Mouse (Mus musculus) kidney, adult 2 months (tissue): ENCODE results near the gene Gas8.

Source experiments
- CTCF ChIP-seq: fragments of 200-500 bp; conservative IDR thresholded peaks from 2 replicates; pipeline ENCODE4 v1.5.1; 2011; ENCODE audit warnings: low read depth, mild to moderate bottlenecking, control low read depth, low read length, moderate library complexity, mixed read lengths; ENCODE audit not compliant: insufficient read depth, insufficient read length
- POLR2A ChIP-seq: fragments of 200-500 bp; IDR thresholded peaks from one replicate; pipeline ENCODE4 v1.6.1; 2011; ENCODE audit warnings: low read depth, low read length, control low read depth

- TF ChIP-seq CTCF (no peak), POLR2A (no peak)
These were observed 3.7 kb upstream of the Gas8 start, which contains the start of gene Dbndd1 for GRCm38 (mm10) chr8:123514781-123515539.
